Mouse (Mus musculus): ENCODE results near the gene Dspp. TPM values are rescaled to one million over a fixed set of nuclear protein-coding genes. Genes with fewer than 3 reads are reported as not detected.

The Dspp gene
- polyA plus RNA-seq (2021), result not detected

DNA sequence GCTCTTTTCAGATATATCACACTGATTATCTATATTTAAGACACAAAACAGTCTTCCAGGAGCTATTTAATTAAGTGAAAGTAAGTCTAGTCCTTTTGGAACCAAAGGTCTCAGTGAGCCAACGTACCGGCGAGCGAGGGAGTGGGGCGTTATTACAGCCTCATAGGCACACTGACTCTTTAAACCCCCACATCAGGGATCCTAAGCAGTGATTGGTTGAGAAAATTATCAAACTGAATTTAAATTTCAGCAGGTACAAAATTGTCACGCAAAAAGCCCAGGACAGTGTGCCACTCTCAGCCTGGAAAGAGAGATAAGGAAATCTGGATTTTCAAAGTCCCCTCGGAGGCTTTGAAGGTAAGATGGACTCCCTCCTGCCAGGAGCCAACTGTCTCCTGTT lies at the start of gene Dspp:
Gene Dspp (plus strand): TSS at position 301 of the 400 bp plus-strand sequence.
- CTCF ChIA-PET, result interaction anchor here (1.3 kb wide), 1 partner anchor 23 kb away, joined by 5 read pairs; no protein-coding TSS in a partner anchor

DNA sequence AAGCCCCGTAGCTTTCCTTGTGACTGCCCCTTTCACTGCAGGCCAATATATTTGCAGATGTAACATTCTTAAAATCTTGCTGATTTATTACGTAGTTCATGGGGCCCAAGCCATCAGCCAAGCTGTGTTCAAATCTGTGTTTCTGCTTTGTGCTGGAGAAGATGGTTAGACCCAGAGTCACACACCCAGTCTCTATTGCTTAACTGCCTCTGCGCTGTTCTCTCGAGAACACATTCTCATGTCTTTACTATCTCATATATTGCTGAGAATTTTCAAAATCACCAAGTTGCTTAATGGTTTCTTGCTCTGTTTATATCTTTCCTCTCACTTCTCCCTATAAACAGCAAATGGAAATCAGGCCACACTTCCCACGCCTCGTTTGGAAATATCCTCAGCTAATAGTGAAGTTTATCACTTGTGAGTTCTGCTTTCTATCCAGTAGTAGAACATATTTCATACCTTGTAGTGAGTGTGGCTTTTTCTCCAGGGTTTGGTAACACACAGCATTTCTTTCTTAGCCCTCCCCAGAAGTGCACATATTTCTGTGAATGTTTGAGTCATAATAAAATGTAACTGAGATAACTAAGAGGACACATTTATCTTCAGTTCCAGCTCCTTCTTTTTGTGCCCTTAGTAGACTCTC lies 46.4 kb upstream of the Dspp start:
- ATAC-seq (no peak), DNase-seq (ENCODE audit: low read depth, low spot score) (no peak)
- POLR2A ChIA-PET, result no interaction called here
- no peak for TF ChIP-seq CTCF (IDR thresholded peaks at IDR 0.05)
- CTCF ChIA-PET, result no interaction called here
- in situ Hi-C loops (cut with MboI; ENCODE audit: low pct_unique_long_range_greater_than_20kb), result no loop called here
- H3K27me3 ChIP-seq, result peaks cover 1% of the 10 kb centered on the region

More for the DNA sequence above, at the start of gene Dspp:
- POLR2A ChIA-PET, result interaction anchor here (0.7 kb wide), 1 partner anchor 25 kb away, joined by 3 read pairs; no protein-coding TSS in a partner anchor
- no peak for DNase-seq (ENCODE audit: low read depth, low spot score)
- ATAC-seq, result no peak
- TF ChIP-seq CTCF (IDR thresholded peaks at IDR 0.05), result no peak
- H3K27me3 ChIP-seq, result peaks cover 25% of the 10 kb centered on the region
- in situ Hi-C loops (cut with MboI; ENCODE audit: low pct_unique_long_range_greater_than_20kb), result no loop called here

DNA sequence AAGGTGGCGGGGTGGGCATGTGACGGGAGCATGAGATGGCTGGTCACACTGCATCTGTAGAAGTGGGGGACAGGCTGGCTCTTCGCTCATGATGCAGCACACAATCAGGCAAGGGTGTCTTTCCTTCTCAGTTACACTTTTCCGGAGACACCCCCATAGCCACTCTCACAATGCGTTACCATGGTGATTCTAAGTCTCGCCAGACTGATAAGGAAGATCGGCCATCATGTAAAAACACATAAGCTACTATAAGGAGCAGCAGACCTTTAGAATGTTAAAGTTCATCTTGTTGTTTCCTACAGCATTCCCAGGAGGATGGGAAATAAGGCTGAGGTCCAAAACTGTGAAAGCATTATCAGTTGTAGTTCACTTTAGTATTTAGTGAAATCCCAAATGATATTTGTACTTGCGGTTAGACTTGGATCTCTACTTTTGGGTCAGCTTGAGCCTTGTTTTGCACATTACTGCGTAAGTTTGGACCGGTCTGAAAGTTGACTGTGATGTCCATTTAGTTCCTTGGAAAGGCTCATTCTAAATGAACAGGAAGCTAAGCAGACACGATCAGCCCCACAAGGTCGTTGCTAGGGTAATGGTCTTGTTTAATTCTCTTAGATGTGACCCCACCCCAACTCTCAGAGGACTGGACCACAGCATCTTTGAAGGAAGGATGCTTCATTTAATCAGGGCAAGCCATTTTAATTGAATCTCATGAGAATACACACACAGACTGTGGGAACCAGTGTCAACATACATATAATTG lies 43.8 kb upstream of the Dspp start:
- in situ Hi-C loops (cut with MboI; ENCODE audit: low pct_unique_long_range_greater_than_20kb), result no loop called here
- ATAC-seq (no peak), DNase-seq (ENCODE audit: low read depth, low spot score) (no peak)
- ChIA-PET POLR2A (no interaction called here), CTCF (no interaction called here)
- peaks cover 3% of the 10 kb centered on the region for H3K27me3 ChIP-seq
- TF ChIP-seq CTCF (IDR thresholded peaks at IDR 0.05), result no peak

DNA sequence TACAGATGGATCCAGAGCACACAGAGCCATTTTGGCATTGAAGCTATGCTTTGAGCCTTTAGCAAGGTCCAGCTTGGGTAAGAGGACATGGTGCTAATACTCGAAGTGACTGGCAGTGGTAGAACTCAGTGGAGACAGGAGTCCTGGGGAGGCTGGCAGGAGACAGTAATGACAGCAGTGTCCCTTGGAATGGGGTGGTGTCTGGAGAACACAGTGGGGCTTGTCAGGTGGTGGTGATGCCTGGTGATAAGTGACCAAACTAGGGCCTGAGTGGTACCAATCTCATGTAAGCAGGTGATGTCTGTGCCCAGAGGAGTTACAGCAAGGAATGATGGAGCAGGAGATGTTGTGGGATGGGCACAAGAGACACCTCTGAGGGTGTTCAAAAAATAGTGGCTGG lies 43.2 kb upstream of the Dspp start:
- ATAC-seq (no peak), DNase-seq (ENCODE audit: low read depth, low spot score) (no peak)
- in situ Hi-C loops (cut with MboI; ENCODE audit: low pct_unique_long_range_greater_than_20kb), result no loop called here
- TF ChIP-seq CTCF (IDR thresholded peaks at IDR 0.05), result no peak
- ChIA-PET CTCF (no interaction called here), POLR2A (no interaction called here)
- peaks cover 3% of the 10 kb centered on the region for H3K27me3 ChIP-seq

DNA sequence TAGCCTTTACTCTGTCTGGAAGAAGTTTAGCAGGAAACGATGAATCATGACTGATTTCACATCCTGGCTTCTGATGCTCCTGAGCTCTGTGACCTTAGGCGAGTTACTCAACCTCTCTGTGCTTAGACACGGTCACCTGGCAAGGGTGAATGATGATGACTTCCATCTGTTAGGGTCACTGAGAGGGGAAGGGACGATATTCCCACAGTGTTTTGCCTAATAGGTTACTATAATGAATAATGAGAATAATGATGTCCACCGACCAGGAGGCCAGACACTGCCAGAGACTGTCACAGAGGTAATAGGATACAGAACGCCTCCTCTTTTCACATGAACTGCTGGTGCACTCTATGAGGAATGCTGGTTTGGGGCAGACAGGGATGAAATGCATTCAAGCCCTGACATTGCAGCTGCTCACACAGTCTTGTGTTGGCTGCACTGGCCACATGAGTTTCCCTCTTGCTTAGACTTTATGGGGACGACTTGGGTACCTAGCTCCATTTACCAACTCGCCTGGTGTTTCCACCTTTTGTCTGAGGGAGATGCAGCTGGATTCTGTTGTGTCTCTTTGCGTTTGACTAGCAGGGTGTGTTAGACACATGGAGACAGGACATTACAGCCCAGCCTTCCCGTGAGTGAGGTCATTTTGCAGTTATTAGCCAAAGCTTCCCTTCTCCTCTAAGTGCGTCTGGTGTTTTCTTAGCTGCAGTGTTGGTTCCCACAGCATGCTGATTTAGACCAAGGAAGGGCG lies 42.1 kb upstream of the Dspp start:
- in situ Hi-C loops (cut with MboI; ENCODE audit: low pct_unique_long_range_greater_than_20kb), result no loop called here
- ATAC-seq (no peak), DNase-seq (ENCODE audit: low read depth, low spot score) (no peak)
- peaks cover 3% of the 10 kb centered on the region for H3K27me3 ChIP-seq
- ChIA-PET POLR2A (no interaction called here), CTCF (no interaction called here)
- no peak for TF ChIP-seq CTCF (IDR thresholded peaks at IDR 0.05)

DNA sequence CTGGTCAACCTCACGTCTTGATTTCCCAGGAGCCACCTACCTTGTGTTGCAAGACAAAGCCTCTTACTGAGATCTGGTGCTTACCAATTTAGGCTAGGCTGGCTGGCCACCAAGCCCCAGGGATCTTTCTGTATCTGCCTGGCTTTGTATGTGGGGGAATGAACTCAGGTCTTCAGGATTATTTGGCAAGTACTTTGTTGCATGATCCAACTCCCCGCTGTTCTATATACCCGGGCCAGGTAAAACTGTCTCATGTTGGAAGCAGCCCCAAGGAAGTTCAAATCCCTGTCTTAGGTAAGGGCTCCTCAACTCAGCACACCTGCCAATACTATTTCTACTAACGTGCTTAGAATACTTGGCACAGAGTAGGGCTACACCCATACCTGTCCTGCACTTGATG lies 39.6 kb upstream of the Dspp start:
- POLR2A ChIA-PET, result no interaction called here
- in situ Hi-C loops (cut with MboI; ENCODE audit: low pct_unique_long_range_greater_than_20kb), result loop anchor here (5.0 to 10.0 kb wide), 2 partner anchors 206 to 314 kb away; no protein-coding TSS in a partner anchor
- no peak for ATAC-seq

DNA sequence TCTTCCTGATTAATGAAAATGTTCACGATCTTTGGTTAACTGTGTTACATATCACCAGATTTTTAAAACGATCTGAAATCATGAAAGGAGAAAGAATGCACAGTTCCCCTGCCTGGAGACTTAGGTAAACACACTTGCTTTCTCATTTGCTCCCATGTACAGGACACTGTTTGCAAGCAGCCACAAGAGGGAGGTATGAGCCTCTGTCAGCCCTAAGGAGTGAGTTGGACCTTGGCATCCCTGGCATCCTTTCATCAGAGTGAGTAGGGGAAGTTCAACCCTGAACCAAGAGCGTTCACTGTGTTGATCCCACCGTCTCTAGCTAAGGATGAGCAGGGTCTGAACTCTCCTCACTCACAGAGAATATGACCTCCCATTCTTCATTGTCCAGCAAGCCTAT lies 39.0 kb upstream of the Dspp start:
- CTCF ChIA-PET, result no interaction called here
- DNase-seq (ENCODE audit: low read depth, low spot score) (no peak), ATAC-seq (peak; percentile 57)
- peaks cover 3% of the 10 kb centered on the region for H3K27me3 ChIP-seq
- in situ Hi-C loops (cut with MboI; ENCODE audit: low pct_unique_long_range_greater_than_20kb), result loop anchor here (5.0 to 10.0 kb wide), 2 partner anchors 206 to 313 kb away; no protein-coding TSS in a partner anchor
- peak; percentile 67 for TF ChIP-seq CTCF (IDR thresholded peaks at IDR 0.05)
- POLR2A ChIA-PET, result no interaction called here

More for the DNA sequence above, 39.6 kb upstream of the Dspp start:
- CTCF ChIA-PET, result no interaction called here
- H3K27me3 ChIP-seq, result peaks cover 3% of the 10 kb centered on the region
- TF ChIP-seq CTCF (IDR thresholded peaks at IDR 0.05), result no peak
- no peak for DNase-seq (ENCODE audit: low read depth, low spot score)

DNA sequence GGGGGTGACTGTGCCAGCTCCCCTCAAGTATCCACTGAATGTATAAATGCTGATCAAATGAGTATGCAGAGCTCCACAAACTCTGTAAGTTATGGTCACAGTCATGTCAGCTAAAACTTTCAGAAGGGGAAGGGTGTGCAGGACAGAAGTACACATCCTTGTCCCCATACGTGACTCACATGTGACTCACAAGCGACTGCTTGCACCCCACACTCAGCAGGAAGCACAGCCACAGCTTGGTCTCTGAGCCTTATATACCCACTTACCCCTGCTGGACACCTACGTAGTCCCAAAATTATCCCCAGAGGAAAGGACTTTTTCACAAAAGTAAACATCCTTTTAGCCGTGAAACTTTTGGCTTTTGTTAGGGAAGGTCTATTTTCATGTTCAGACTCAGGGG lies 36.8 kb upstream of the Dspp start:
- ChIA-PET CTCF (interaction anchor here (1.5 kb wide), 1 partner anchor 9 kb away, joined by 5 read pairs; no protein-coding TSS in a partner anchor), POLR2A (no interaction called here)
- peaks cover 6% of the 10 kb centered on the region for H3K27me3 ChIP-seq
- no peak for DNase-seq (ENCODE audit: low read depth, low spot score)
- in situ Hi-C loops (cut with MboI; ENCODE audit: low pct_unique_long_range_greater_than_20kb), result loop anchor here (5.0 to 10.0 kb wide), 2 partner anchors 204 to 311 kb away; no protein-coding TSS in a partner anchor
- no peak for ATAC-seq
- TF ChIP-seq CTCF (IDR thresholded peaks at IDR 0.05), result no peak

DNA sequence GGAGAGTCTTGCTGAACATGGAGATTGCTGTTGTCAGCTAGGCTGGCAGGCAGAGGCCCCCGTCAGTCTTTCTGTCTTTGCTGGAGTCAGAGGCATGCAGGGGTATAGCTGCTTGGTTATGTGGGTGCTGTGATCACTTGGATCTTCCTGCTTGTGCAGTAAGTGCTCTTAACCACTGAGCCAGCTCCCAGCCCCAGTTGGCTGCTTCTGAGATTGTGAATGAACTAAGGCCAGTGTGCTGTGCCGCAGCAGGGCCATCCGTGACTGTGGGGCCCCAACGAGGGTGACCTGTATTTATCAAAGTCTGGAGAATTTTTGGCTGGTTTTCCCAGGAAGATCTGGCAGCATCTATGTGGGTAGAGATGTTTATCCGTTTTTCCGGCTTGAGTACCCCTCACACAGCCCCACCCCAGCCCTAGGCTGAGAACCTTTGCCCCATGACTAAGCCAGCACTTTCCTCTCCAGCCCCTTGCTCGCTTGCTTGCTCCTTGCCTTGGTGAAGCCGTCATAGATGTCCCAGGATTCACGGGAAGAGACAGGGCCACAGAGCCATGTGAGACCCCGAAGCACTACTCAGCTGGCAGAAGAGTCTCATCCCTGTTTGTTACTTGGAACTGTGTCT lies 32.5 kb upstream of the Dspp start:
- peaks cover 3% of the 10 kb centered on the region for H3K27me3 ChIP-seq
- TF ChIP-seq CTCF (IDR thresholded peaks at IDR 0.05), result no peak
- in situ Hi-C loops (cut with MboI; ENCODE audit: low pct_unique_long_range_greater_than_20kb), result loop anchor here (10.0 kb wide), 1 partner anchor 307 kb away; no protein-coding TSS in a partner anchor
- ChIA-PET CTCF (interaction anchor here (1.2 to 1.6 kb wide), 2 partner anchors 17 to 19 kb away, joined by 3 to 4 read pairs; no protein-coding TSS in a partner anchor), POLR2A (interaction anchor here (0.7 kb wide), 1 partner anchor 131 kb away, joined by 3 read pairs; no protein-coding TSS in a partner anchor)
- ATAC-seq (no peak), DNase-seq (ENCODE audit: low read depth, low spot score) (no peak)

DNA sequence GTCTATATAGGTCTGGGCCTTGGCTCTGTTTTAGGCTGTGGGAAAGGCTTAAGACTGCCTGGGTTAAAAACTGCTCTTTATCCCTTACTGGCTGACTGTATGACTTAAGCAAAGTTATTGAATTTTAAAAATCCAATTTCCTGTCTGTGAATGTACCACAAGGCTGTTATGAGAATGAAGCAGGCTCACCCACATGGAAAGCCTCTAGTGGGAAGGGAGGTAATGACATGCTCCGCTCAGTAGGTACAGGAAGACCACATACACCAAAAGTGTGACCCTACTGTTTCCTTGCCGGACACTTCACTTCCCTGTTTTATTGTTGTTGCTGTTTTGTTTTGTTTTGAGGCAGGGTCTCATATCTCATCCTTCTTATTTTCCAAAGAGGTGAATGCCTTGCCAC lies 29.4 kb upstream of the Dspp start:
- CTCF ChIA-PET, result interaction anchor here (2.1 kb wide), 1 partner anchor 16 kb away, joined by 4 read pairs; no protein-coding TSS in a partner anchor
- DNase-seq (ENCODE audit: low read depth, low spot score) (no peak), ATAC-seq (no peak)
- POLR2A ChIA-PET, result no interaction called here
- no peak for TF ChIP-seq CTCF (IDR thresholded peaks at IDR 0.05)
- in situ Hi-C loops (cut with MboI; ENCODE audit: low pct_unique_long_range_greater_than_20kb), result no loop called here
- H3K27me3 ChIP-seq, result peaks cover 3% of the 10 kb centered on the region
